Mouse (Mus musculus) inflammation-experienced regulatory T-cells (primary cell): Measurements from ENCODE around the gene Clic6. TPM values are rescaled to one million over a fixed set of nuclear protein-coding genes. Genes with fewer than 3 reads are reported as not detected.

Source experiments
- polyA plus RNA-seq, 2 experiments: library from polyadenylated mRNA; unstranded; fragments of 100-300 nt; shearing (Covaris generic); gene quantifications; one replicate each; pipeline ENCODE4 v1.2.1; 2017

The Clic6 gene
- polyA plus RNA-seq = 1 to 10 TPM in 1 of 2 experiments, under 1 TPM in 1; 0.22 to 1.2 TPM

GRCm38 (mm10) chr16:92485436-92485835 is at the start of gene Clic6:
Clic6 (plus strand) TSS chr16:92485736.

GRCm38 (mm10) chr16:92470706-92471105 is 14.8 kb upstream of the Clic6 start, which contains the start of gene Rcan1:
Rcan1 (minus strand) TSS chr16:92470867.

Other genes with a start within 250 kb of the Clic6 start
- gene Kcne2, start 193.3 kb upstream of the Clic6 start, polyA plus RNA-seq = under 1 TPM; 0.24 to 0.60 TPM
- gene Smim11, start 184.4 kb upstream of the Clic6 start, polyA plus RNA-seq = 100 to 1,000 TPM; 108 to 116 TPM
- gene Fam243, start 164.3 kb upstream of the Clic6 start, polyA plus RNA-seq = under 1 TPM; 0.17 to 0.69 TPM
- gene Kcne1, start 126.3 kb upstream of the Clic6 start, polyA plus RNA-seq = not detected
- gene Rcan1, start 14.9 kb upstream of the Clic6 start, polyA plus RNA-seq = 10 to 100 TPM; 15.3 to 16.7 TPM